Mouse (Mus musculus): ENCODE measurements at regions not wholly inside any gene's neighbourhood (a gene's known extent, or its start where the extent isn't known, plus 50 kb on each side); places are given as distances from the start of the nearest gene placed in this dataset.
A peak's percentile ranks its signal among the peaks of the same experiment; 100 is the strongest.

- peak overlapping the region; percentile 84 for H3K27ac ChIP-seq
- peaks cover 8% of the 10 kb centered on the region for H3K4me1 ChIP-seq
- H3K9ac ChIP-seq: peak overlapping the region; percentile 52
- ATAC-seq (ENCODE audit: insufficient number of reproducible peaks, low FRiP score, low TSS enrichment, low read depth): peak; percentile 89
- peak overlapping the region; percentile 79 for H3K4me2 ChIP-seq
- H3K4me3 ChIP-seq: peak overlapping the region; percentile 52
- H3K36me3 ChIP-seq: no peaks in the 10 kb centered on the region
- H3K9me3 ChIP-seq: no peaks in the 10 kb centered on the region
- no peaks in the 10 kb centered on the region for H3K27me3 ChIP-seq
- WGBS: 4% methylated on average over 46 of the region's 51 CpGs
Measured at GRCm38 (mm10) chr13:80962789-80963590, 79.8 kb downstream of the Arrdc3 start.

DNA sequence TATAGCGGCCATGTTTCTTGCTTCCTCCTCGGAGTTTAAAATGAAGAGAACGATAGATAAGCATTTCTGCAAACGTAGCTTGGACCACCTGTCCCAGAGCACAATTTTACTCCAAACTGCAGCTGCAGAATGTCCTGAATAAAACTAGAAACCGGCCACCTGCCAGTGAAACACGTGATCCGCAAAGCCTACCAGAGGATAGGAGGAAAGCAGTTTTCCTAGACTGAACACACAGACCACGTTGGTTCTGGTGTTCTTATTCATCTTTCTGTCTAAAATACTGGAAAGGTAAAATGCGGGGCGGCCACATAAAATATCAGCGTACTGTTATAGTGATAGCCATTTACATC is 80.4 kb downstream of the Arrdc3 start:
- Histone ChIP-seq H3K9ac (no peak overlapping the region), H3K36me3 (no peaks in the 10 kb centered on the region), H3K27ac (peak overlapping the region; percentile 84), H3K4me3 (0 out of 2 replicates have a peak overlapping the region, but pooled peaks have one; percentile 52), H3K27me3 (no peaks in the 10 kb centered on the region), H3K9me3 (no peaks in the 10 kb centered on the region), H3K4me2 (peak overlapping the region; percentile 79), H3K4me1 (peaks cover 8% of the 10 kb centered on the region)
- no peak for ATAC-seq (ENCODE audit: insufficient number of reproducible peaks, low FRiP score, low TSS enrichment, low read depth)
- 61% methylated on average over 11 of the region's 11 CpGs for WGBS

DNA sequence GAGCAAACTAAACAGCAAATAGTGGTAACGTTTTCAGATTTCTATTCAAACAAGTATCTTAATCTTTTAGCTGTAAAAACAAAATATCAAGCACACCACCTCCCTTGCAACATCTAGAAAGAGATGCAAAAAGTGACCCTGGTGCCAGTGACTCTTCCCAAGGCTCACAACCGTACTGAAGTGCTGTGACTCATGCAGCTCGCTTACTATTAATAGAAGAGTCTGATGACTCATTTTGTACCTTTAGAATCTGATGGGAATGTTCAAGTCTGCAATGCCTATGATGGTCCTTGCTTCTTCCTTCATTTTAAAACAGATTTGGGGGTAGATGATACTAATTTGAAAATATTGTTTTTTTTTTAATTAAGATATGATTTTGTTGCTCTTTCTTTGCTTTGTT is 88.5 kb downstream of the Arrdc3 start:
- Histone ChIP-seq H3K27ac (no peak overlapping the region), H3K4me3 (no peak overlapping the region), H3K9ac (no peak overlapping the region), H3K36me3 (no peaks in the 10 kb centered on the region), H3K9me3 (no peaks in the 10 kb centered on the region), H3K4me2 (no peak overlapping the region), H3K27me3 (no peaks in the 10 kb centered on the region), H3K4me1 (no peaks in the 10 kb centered on the region)
- no peak for ATAC-seq (ENCODE audit: insufficient number of reproducible peaks, low FRiP score, low TSS enrichment, low read depth)
- WGBS: 74% methylated on average over 3 of the region's 3 CpGs

- ATAC-seq (ENCODE audit: insufficient number of reproducible peaks, low FRiP score, low TSS enrichment, low read depth): no peak
- no peaks in the 10 kb centered on the region for H3K9me3 ChIP-seq
- H3K36me3 ChIP-seq: no peaks in the 10 kb centered on the region
- H3K4me1 ChIP-seq: no peaks in the 10 kb centered on the region
- no peaks in the 10 kb centered on the region for H3K27me3 ChIP-seq
- no peak overlapping the region for H3K27ac ChIP-seq
- H3K4me2 ChIP-seq: no peak overlapping the region
- no peak overlapping the region for H3K4me3 ChIP-seq
- H3K9ac ChIP-seq: no peak overlapping the region
- WGBS: 33% methylated on average over 1 of the region's 1 CpGs
Measured at GRCm38 (mm10) chr13:80974424-80974823, 91.2 kb downstream of the Arrdc3 start.

GRCm38 (mm10) chr13:80977266-80977665 is 94.1 kb downstream of the Arrdc3 start:
- Histone ChIP-seq H3K4me3 (no peak overlapping the region), H3K4me1 (no peaks in the 10 kb centered on the region), H3K36me3 (no peaks in the 10 kb centered on the region), H3K27me3 (no peaks in the 10 kb centered on the region), H3K9me3 (no peaks in the 10 kb centered on the region), H3K27ac (no peak overlapping the region), H3K9ac (no peak overlapping the region), H3K4me2 (no peak overlapping the region)
- no peak for ATAC-seq (ENCODE audit: insufficient number of reproducible peaks, low FRiP score, low TSS enrichment, low read depth)
- WGBS: 86% methylated on average over 3 of the region's 3 CpGs

GRCm38 (mm10) chr13:80981201-80981600 is 98.0 kb downstream of the Arrdc3 start:
- no peaks in the 10 kb centered on the region for H3K27me3 ChIP-seq
- H3K4me2 ChIP-seq: no peak overlapping the region
- no peaks in the 10 kb centered on the region for H3K4me1 ChIP-seq
- no peaks in the 10 kb centered on the region for H3K36me3 ChIP-seq
- no peak for ATAC-seq (ENCODE audit: insufficient number of reproducible peaks, low FRiP score, low TSS enrichment, low read depth)
- no peak overlapping the region for H3K27ac ChIP-seq
- no peak overlapping the region for H3K9ac ChIP-seq
- WGBS: 83% methylated on average over 2 of the region's 2 CpGs
- H3K4me3 ChIP-seq: no peak overlapping the region
- H3K9me3 ChIP-seq: no peaks in the 10 kb centered on the region

- H3K4me3 ChIP-seq: no peak overlapping the region
- H3K27me3 ChIP-seq: no peaks in the 10 kb centered on the region
- no peak for ATAC-seq (ENCODE audit: insufficient number of reproducible peaks, low FRiP score, low TSS enrichment, low read depth)
- H3K36me3 ChIP-seq: no peaks in the 10 kb centered on the region
- H3K27ac ChIP-seq: no peak overlapping the region
- no peak overlapping the region for H3K9ac ChIP-seq
- 54% methylated on average over 4 of the region's 4 CpGs for WGBS
- no peak overlapping the region for H3K4me2 ChIP-seq
- no peaks in the 10 kb centered on the region for H3K4me1 ChIP-seq
- no peaks in the 10 kb centered on the region for H3K9me3 ChIP-seq
Measured at GRCm38 (mm10) chr13:80986657-80987056, 103.5 kb downstream of the Arrdc3 start.

DNA sequence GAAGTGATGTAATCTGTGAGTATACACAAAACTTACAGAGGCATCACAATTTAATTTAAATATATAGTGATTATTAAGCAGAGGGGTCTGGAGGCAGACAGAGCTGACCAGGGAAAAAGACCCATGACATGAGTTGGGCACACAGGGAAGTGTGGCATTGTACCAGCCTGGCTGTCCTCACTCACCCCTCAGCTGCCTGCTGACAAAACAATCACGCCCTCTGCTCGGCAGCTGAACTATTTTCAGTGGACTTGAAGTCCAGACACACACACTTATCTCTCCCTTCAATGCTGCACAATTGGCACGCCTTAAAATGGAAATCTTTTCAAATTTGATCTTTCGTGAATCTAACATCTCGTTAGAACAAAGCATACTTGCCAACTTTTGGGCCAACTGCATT is 106.6 kb downstream of the Arrdc3 start:
- no peaks in the 10 kb centered on the region for H3K4me1 ChIP-seq
- ATAC-seq (ENCODE audit: insufficient number of reproducible peaks, low FRiP score, low TSS enrichment, low read depth): no peak
- H3K4me3 ChIP-seq: no peak overlapping the region
- H3K9ac ChIP-seq: no peak overlapping the region
- H3K9me3 ChIP-seq: no peaks in the 10 kb centered on the region
- no peaks in the 10 kb centered on the region for H3K36me3 ChIP-seq
- WGBS: 79% methylated on average over 5 of the region's 5 CpGs
- no peak overlapping the region for H3K27ac ChIP-seq
- no peak overlapping the region for H3K4me2 ChIP-seq
- H3K27me3 ChIP-seq: no peaks in the 10 kb centered on the region

GRCm38 (mm10) chr13:80992342-80992741 is 109.2 kb downstream of the Arrdc3 start:
- H3K27me3 ChIP-seq: no peaks in the 10 kb centered on the region
- no peaks in the 10 kb centered on the region for H3K36me3 ChIP-seq
- ATAC-seq (ENCODE audit: insufficient number of reproducible peaks, low FRiP score, low TSS enrichment, low read depth): no peak
- 60% methylated on average over 2 of the region's 2 CpGs for WGBS
- H3K4me2 ChIP-seq: no peak overlapping the region
- no peaks in the 10 kb centered on the region for H3K9me3 ChIP-seq
- H3K4me1 ChIP-seq: no peaks in the 10 kb centered on the region
- H3K4me3 ChIP-seq: no peak overlapping the region
- no peak overlapping the region for H3K27ac ChIP-seq
- no peak overlapping the region for H3K9ac ChIP-seq

- WGBS: 17% methylated on average over 5 of the region's 5 CpGs
- ATAC-seq (ENCODE audit: insufficient number of reproducible peaks, low FRiP score, low TSS enrichment, low read depth): 0 out of 2 replicates have a peak, but pooled peaks have one; percentile 58
- H3K9me3 ChIP-seq: no peaks in the 10 kb centered on the region
- H3K9ac ChIP-seq: no peak overlapping the region
- peaks cover 6% of the 10 kb centered on the region for H3K4me1 ChIP-seq
- H3K27me3 ChIP-seq: no peaks in the 10 kb centered on the region
- H3K4me3 ChIP-seq: no peak overlapping the region
- no peak overlapping the region for H3K27ac ChIP-seq
- H3K4me2 ChIP-seq: no peak overlapping the region
- H3K36me3 ChIP-seq: no peaks in the 10 kb centered on the region
Measured at GRCm38 (mm10) chr13:81008864-81009766, 125.9 kb downstream of the Arrdc3 start.

DNA sequence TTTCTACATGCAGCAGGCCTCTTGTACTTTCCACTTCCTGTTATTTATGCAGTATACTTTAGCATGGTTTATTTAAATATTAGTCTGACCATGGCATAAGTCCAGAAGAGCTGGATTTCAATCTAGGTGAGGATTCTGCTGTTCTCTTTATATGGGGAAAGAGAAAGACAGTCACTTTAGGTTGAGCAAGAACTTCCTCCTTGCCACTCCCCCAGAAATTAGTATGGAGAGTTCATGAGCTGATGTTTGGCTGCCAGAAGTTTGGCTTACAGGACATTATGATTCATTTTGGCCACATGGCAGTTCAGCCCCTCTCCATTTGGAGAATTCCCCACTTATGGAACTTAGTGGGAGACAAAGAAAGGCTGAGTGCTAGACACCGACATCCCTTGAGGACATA is 130.8 kb downstream of the Arrdc3 start:
- no peak overlapping the region for H3K4me2 ChIP-seq
- H3K36me3 ChIP-seq: no peaks in the 10 kb centered on the region
- no peak overlapping the region for H3K4me3 ChIP-seq
- WGBS: 98% methylated on average over 1 of the region's 1 CpGs
- H3K9ac ChIP-seq: no peak overlapping the region
- H3K27ac ChIP-seq: no peak overlapping the region
- ATAC-seq (ENCODE audit: insufficient number of reproducible peaks, low FRiP score, low TSS enrichment, low read depth): no peak
- H3K4me1 ChIP-seq: peaks cover 4% of the 10 kb centered on the region
- H3K9me3 ChIP-seq: no peaks in the 10 kb centered on the region
- H3K27me3 ChIP-seq: no peaks in the 10 kb centered on the region

DNA sequence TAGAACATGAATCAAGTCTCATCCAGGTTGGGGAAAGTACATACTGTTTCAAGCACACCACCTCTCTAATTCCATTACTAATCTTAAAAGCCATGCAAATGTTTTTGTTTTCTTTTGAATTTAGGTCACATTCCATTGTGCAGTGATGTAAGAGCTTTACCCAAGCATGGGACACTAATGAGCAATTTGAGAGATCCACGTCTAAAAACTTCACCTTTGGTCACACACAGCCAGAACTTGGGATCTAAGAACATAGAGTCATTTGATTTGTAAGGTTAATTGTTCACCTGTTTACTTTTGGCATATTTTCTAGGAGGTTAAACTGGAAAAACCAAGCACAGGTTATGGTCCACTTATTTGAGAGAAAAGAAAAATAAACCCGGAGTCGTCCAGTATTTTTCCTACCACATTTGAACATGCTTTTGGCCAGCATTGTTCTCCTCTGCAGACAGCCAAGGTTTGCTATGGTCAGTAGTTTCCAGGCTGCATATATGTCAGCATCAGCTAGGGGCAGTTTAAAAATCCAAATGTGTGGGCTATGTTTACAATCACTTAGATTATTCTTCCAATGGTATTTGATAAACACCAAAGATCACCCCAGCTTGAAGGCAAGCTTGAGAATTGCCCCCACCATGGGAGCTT is 137.0 kb downstream of the Arrdc3 start:
- Histone ChIP-seq H3K9ac (no peak overlapping the region), H3K27ac (no peak overlapping the region), H3K4me2 (no peak overlapping the region), H3K4me3 (no peak overlapping the region), H3K9me3 (no peaks in the 10 kb centered on the region), H3K4me1 (no peaks in the 10 kb centered on the region), H3K27me3 (no peaks in the 10 kb centered on the region), H3K36me3 (no peaks in the 10 kb centered on the region)
- 69% methylated on average over 3 of the region's 3 CpGs for WGBS
- ATAC-seq (ENCODE audit: insufficient number of reproducible peaks, low FRiP score, low TSS enrichment, low read depth): no peak
